Mouse (Mus musculus): ENCODE measurements around the gene Rnf220.

DNA sequence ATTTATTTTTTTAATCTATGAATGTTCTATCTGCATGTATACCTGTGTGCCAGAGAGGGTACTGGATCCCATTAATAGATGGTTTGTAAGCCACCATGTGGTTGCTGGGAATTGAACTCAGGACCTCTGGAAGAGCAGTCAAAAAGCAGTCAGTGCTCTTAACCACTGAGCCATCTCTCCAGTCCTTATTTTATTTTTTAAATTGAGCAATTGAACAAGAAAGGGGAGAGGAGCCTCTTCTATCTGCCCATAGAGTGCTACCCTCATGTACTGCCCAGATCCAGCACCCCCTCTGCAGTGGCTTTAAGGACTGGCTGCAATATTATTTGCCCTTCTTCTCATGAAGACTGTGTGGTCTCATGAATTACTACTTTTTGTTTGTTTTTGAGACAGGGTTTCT lies 271.6 kb downstream of the Rnf220 start:
- TF ChIP-seq CTCF (IDR thresholded peaks at IDR 0.05; ENCODE audit: extremely low read depth, insufficient read depth, low read length) (no peak), POLR2A (IDR thresholded peaks at IDR 0.05; ENCODE audit: extremely low read depth, insufficient read depth, low read length) (no peak)

Measured in cortical plate, adult 2 months (tissue).